Mouse (Mus musculus) urinary bladder, postnatal 14 days (tissue): ENCODE results near the gene Mrm1.

Source experiments
- DNase-seq: peaks from one replicate; pipeline ENCODE4 v3.0.0; 2021; ENCODE audit warnings: low spot score

The Mrm1 gene

DNA sequence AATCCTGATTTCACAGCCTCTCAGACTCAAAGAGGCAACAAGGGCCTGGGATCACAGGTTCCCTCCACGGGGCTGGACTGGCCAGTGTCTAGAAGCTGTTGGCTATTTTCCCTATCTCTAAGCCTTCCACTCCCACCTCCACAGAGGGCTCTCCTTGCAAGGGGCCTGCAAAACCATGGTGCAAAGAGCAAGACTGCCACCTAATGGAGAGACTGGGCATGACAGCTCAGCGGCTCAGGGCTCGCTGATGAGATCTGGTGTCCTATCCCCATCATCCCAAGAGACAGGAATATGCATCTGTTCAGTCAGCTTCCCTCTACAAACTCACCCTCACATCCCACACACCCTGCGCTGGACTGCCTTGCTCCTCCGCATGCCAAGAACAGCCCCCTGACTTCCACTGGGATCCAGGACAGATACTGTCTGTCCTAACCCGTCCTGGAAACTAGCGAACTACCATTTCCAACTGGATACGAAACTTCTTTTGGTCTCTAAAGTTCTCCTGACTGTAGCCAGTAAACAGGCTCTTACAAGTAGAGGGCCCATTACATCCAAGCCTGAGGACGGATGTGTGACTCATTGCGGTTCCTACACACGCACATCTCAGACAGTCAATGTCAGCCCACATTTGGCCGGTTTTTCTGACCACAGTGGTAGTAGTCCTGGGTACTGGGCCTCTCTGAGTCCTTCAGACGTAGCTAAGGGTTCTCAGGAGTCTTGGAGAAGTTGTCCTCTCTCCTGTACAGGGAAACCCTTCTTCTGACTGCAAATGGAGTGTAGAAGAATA is 5.4 kb downstream of the Mrm1 start:
- DNase-seq, result peak; percentile 59

DNA sequence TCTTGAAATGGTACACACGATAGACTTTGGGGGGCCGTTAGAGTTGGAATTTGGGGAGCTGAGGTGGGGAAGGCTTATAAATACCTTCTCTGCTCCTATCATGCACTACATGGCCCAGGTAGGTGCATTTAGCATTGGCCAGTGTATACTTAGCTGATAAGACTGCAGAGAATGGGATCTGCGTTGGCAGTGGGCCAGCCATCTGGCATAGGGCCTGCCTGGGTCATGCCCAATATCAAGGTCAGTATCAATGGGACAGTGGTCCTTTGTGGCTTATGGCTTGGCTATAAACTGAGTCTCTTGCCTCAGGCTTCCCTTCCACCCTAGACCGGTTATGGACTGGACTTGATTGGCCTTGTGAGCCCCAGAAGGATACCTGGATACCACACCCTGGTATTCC is 14.9 kb downstream of the Mrm1 start:
- no peak for DNase-seq

DNA sequence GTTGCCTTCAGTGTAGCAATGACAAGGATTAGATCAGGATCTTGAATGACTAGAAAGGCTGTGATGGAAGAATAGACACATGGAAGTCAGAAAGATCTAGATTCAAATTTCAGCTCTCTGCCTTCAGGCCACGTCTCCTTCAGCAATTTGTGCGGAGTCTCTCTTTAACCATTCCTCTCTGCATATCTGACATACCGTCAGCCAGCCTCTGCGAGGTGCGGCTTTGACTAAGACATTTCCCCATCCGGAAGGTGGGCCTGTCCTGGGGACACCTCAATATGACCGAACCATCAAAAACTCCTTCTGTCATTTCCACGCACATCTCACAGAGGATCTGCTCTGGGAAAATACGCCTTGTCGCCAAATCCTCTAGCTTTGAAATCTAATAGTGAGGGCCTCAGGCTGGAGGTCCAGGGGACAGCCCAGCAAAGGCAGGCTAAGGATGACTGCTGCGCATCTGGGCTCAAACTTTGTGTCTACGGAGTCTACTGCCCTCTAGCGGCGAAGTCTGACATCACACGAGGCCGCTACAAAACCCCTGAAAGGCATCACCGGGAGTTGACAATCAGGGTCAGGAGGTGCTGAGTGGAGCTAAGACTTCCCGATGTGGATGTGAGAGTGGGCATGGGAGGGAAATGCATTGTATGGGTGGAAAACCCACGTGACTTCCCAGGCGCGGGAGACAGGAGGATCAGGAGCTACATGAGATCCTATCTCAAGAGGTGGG is 21.5 kb downstream of the Mrm1 start:
- peak; percentile 66 for DNase-seq

DNA sequence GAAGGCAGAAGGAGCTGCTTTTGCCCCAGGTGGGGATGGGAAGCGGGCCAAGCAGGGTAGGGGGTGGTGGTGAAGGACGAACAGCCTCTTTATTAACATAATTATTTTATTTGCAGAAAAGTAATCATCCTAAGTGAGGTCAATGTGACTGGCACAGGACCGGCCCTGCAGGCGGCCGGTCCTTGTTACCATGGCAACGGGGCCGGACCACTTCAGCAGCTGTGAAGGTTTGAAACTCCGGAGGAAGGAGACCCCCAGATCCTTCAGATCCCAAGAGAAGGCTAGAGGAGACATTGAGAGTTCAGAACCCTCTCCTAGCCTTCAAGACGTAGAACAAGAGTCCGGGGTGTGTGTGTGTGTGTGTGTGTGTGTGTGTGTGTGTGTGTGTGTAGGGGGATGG is 22.3 kb downstream of the Mrm1 start:
- DNase-seq, result no peak

DNA sequence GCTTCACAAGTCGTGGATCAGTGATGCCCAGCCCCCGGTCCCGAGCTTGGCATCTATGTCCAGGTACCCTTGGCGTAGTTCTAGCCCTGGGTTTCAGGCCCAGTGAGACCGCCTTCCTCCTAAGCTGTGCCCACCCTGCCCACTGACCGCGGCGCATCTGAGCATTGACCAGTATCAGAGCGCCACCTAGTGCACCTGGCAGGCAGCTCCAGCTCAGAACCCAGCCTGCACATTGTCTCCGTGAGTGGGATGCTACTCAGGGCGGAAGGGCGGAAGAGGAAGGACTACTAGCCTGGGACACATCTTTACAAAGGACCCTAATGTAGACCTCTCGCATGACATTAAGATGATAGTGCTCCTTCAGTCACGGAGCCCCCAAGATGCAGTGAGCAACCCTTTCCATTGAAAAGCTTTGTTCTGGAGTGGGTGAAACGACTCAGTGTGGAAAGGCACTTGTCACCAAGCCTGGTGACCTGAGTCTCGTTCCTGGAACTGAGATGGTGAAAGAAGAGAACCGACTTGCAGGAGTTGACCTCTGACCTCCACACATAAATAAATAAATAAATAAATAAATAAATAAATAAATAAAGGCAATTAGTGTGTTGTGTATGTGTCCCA is 24.7 kb downstream of the Mrm1 start:
- peak; percentile 51 for DNase-seq

DNA sequence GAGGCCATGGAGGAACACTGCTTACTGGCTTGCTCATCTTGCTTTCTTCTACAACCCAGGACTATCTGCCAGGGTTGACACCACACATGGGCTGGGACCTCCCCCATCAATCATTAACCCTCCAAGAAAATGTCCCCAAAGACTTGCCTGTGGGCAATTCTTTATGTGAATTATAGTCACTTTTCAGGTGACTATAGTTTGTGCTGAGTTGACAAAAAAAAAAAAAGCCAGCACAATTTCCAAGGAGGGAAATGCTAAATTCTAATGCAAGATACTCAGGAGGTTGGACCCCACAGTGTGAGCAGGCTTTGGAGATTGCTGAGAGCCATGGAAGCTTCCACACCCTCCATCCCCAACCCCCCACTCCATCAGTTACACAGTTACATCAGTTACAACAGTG is 25.8 kb downstream of the Mrm1 start:
- DNase-seq, result no peak

DNA sequence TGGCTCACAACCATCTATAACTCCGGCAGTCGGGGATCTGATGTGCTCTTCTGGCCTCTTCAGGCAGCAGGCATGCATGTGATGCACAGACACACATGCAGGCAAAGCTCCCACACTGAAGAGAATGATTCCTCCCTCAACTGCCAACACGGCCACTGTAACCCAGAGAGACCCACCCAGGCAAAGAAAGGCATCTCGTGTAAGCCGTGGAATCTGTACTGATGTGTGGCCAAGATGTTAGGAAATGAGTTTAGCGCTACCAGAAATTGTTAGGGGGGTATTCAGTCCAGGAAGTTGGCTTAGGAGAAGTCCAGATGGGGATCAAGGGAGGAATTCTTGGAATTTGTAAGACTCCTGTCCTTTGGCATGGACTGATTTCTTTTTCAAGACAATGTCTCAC is 28.9 kb downstream of the Mrm1 start:
- DNase-seq, result no peak

DNA sequence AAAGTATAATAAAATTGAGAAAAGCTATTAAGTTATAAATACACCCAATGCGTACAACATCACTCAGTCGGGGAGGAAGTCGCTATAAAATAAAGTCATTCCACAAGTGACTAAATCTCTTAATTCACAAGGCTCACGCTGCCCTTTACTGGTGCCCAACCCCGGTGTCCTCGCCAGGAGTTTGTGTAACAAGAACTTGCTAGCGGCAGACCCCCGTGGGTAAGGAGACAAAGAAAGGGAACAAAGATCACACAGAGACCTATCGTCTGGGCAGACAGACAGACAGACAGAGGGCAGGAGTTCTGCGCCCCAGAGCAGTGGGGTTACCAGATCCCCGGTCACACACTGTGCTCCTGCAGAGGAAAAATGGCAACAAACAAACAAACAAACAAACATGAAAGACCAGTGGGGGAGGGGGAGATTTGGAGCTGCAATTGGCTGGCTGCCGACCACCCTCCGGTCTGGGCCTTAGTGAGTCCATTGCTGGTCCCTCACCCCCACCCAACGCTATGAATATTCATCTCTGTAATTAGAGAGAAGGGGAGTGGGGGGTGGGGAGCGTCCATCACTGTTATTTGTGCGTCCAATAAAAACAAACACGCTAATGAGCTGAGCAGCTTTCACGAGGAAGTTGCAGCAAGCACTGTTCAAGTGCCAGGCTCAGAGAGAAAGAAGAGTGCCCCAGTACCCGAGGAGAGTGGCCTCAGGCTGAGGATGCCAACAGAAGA is 39.0 kb downstream of the Mrm1 start:
- no peak for DNase-seq

DNA sequence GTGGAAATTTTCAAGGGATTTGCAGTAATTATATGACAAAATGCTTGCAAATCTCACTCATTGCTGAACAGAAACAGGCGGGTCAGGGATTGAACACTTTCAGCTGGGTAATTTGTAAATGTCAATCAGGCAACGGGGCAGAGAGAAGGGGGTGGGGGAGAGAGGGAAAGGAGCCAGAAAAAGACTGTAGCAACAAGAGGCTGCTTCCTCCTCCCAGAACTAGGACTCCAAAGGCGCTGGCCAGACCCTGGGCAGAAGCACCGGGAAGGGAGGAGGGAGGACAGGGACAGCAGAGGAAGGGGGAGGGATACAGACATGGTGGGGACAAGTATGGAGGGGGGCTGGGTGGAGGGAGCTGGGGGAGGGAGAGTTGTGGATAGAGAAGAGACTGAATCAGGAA is 43.8 kb downstream of the Mrm1 start:
- DNase-seq, result no peak

DNA sequence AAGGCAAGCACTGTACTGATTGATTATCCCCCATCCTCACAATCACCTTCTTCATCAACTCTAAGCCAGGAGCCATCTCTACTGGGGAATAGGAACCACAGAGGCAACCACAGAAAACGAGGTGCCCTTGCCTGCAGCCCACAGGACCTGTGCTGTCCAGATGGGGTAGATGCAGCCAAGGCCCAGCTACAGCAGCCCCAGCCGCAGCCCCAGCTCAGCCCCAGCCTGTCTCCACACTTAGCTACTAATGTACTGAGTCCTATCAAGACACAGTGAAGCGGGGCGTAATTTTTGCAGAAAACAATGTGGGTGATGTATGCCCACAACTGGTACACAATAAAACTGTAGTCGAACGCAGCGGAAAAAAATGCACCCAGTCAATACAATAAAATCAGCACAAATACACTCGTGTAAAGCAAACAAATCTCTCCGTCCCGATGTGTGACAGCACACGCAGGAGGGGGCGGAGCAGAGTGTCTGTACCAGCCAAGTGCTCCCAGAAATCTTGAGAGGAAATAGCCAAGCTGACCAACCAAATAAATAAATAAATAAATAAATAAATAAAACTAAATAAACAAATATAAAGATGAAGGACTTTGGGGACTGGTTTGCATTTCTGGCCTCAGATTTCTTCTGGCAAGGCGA is 44.3 kb downstream of the Mrm1 start:
- DNase-seq, result no peak

DNA sequence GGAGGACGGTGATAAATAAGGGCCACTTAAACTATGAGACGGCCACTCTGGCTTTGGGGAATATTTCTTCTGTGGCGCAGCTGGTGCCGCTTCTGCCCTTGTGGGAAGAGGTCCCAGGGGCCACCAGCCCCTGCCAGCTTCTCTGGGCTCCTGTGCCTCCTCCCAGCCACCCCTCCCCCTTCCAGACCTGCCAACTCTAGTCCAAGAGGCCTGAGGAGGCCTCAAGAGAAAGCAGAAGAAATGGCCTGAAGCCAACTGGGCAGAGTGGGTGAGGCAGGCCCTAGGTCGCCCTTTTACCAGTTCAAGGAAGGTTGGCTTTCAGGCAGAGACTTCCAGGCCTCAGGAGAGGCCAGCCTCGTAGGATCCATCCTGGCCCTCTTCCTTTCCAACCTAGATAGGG is 51.4 kb downstream of the Mrm1 start:
- no peak for DNase-seq

DNA sequence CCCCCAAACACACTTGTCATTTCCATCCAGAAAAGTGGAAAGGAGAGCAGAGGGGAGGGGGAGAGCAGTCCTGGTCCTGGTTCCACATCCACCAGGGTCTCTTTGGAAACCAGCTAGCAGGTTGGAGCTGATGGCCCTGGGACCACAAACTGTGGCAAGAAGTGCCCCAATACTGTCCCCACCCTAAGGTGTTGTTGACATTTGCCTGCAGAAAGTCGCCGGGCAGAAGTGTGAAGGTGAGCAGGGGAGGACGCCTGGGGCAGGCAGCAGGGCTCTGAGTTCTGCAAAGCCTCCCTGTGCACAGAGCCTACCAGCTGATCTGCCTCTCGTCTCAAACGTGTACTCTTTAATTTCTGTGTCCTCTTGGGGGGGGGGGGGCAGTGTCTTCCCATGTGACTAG is 54.2 kb downstream of the Mrm1 start:
- DNase-seq, result no peak

DNA sequence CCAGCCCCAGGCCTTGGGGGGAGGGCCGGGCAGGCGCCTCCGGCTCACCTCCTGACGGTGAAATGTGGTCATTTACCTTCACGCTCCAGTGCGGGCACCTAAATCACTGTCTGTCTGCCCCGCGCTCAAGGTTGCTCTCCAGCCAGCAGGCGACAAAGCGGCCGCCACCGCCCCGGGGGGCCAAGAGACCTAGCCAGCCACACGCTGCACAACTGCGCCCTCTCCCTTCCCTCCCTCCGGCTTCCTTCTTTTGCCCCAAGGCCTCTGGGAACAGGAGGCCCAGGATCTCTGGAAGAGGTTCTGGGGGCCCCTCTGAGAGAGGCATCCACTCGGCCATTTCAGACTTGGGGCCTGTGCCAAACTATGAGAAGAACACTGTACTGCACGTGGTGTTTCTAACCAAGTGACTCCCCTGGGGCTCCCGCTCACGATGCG is 54.8 kb downstream of the Mrm1 start:
- DNase-seq, result no peak

DNA sequence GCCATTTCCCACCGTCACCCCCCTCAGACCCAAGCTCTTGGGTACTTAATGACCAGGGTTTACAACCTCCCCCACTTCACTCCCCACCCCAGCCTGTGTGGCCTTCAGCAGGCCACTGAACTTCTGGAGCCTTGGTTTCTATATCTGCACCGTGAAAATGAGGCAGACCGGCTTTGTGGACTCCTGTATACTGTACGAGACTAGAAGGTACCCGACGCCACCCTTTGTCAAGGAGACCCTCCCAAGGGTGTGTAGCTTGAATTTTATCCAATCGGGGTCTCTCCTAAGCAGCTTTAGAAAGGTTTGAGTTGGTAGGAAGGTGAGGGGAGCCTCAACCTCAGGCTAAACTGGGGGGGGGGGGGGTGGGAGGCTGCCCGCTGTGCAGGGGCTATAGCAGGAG is 55.2 kb downstream of the Mrm1 start:
- DNase-seq, result no peak
